Mouse (Mus musculus): Measurements from ENCODE around the gene Adgrg3. TPM values are rescaled to one million over a fixed set of nuclear protein-coding genes. Genes with fewer than 3 reads are reported as not detected.
"Not testable (repeated sequence)": the region's sequence is repeated elsewhere in the genome, so short reads cannot be mapped to it uniquely, and the experiment has no call there.

Gene Adgrg3
- polyA plus RNA-seq, 1 experiment, result not detected

DNA sequence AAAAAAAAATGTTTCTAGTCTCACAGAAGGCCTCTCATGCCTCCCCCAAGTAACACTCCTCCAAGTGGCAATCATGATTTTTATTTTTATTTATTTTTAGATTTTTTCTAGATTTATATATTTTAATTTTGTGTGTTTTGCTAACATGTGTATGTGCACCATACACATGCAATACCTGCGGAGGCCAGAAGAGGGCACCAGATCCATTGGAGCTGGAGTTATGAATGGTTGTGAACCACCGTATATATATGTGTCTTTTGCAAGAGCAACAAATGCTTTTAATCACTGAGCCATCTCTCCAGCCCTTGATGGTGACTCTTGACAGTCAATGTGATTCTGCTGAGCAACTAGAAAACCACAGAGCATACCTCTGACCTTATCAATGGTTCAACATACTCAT lies 7.9 kb downstream of the Adgrg3 start:
- no peak overlapping the region for H3K27ac ChIP-seq (ENCODE audit: insufficient read depth, low read depth, low read length)
- H3K4me3 ChIP-seq (ENCODE audit: insufficient read depth, low read depth, low read length), result no peak overlapping the region
- no peaks in the 10 kb centered on the region for H3K4me1 ChIP-seq (ENCODE audit: control insufficient read depth, insufficient read depth, low read length)
- 50% methylated on average over 2 of the region's 2 CpGs for WGBS
- TF ChIP-seq CTCF (IDR thresholded peaks at IDR 0.05; ENCODE audit: insufficient read depth, low read depth, low read length) (no peak), POLR2A (IDR thresholded peaks at IDR 0.05; ENCODE audit: insufficient read depth, low read depth, low read length) (no peak)

DNA sequence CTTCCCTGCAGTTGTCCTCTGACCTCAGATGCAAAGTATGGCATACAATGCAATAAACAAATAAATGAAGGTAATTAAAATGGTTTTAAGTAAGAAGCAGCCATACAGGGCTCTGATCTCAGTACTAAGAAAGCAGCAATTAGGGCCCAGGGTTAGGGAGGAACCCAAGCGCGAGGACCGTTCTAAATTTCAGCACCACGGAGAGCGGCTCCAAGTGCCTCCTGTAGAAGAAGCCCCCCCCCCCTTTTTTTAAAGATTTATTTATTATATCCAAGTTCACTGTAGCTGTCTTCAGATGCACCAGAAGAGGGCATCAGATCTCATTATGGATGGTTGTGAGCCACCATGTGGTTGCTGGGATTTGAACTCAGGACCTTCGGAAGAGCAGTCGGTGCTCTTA lies 10.9 kb downstream of the Adgrg3 start:
- WGBS, result 65% methylated on average over 7 of the region's 7 CpGs
- H3K4me1 ChIP-seq (ENCODE audit: control insufficient read depth, insufficient read depth, low read length); H3K27ac ChIP-seq (ENCODE audit: insufficient read depth, low read depth, low read length); H3K4me3 ChIP-seq (ENCODE audit: insufficient read depth, low read depth, low read length): not testable (repeated sequence)

DNA sequence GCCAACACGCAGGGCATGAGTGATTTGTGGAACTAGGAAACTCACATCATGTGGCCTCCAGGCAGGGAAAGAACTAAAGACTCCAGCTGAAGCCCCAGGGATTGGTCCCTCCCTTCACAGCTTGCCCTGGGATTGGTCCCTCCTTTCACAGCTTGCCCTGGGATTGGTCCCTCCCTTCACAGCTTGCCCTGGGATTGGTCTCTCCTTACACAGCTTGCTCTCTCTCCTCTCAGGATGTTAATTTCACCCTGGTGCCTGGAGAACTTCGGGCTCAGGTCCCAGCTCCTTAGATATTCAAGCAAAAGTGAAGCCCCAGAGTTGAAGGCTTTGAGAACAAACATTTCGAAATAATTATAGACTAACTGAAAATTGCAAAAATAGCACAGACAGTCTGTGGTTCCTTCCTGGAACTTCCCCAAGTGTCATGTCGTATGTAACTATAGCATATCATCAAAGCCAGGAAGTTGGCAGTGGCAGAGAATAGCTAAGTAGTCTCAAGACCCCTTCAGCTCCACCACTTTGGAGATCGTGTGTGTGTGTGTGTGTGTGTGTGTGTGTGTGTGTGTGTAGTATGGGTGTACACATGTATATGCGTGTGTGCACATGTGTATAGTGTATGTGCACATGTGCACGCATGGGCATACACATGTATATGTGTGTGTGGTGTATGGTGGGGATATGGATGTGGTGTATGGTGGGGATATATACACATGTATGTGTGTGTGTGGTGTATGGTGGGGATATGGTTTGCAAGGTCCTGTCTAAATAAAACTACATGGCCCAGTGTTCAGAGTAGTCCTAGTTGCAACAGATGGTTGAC lies 19.8 kb downstream of the Adgrg3 start:
- H3K27ac ChIP-seq (ENCODE audit: insufficient read depth, low read depth, low read length), result peak overlapping the region; percentile 70
- TF ChIP-seq POLR2A (IDR thresholded peaks at IDR 0.05; ENCODE audit: insufficient read depth, low read depth, low read length) (no peak), CTCF (IDR thresholded peaks at IDR 0.05; ENCODE audit: insufficient read depth, low read depth, low read length) (no peak)

DNA sequence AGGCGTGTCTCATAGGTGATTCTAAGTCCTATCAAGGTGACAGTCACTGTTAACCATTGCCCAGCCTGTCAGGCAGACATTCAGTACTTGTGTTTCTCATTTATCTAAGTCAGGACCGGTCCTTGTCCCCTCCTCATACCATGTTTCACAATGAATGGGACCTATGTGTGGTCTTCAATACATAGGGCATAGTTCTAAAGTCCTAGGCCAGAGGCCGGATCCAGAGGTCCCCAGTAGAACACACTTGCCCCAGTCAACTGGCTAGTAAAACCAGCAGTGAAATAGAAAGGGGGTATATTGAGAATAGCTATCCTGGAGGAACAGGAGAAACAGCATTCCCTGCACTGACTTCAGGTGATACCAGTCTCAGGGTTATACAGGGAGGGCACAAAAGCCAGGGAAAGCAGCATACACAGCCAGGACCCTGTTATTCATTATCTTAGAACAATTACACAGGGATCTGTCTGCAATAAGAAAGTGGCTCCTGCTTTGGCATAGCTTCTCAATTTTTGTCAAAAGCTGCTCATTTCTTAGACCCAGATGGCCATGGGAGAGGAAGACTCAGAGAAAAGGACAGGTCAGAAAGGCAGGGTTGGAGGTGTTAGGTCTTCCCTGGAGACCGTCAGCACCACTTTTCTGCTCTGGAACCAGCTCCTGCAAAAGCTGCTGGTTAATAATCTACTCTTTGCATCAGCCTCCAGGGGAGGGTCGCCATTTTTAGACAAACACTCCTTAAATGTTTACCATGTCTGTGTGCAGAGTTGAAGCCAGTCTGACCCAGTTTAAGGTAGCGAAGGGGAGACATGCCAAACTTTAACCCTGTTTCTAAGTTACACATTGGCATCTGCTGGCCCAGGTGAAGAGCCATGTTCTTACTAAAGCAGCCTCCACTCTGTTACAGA lies 24.6 kb downstream of the Adgrg3 start:
- Histone ChIP-seq H3K4me1 (ENCODE audit: control insufficient read depth, insufficient read depth, low read length) (peaks cover 8% of the 10 kb centered on the region), H3K27ac (ENCODE audit: insufficient read depth, low read depth, low read length) (no peak overlapping the region), H3K4me3 (ENCODE audit: insufficient read depth, low read depth, low read length) (no peak overlapping the region)
- WGBS, result 78% methylated on average over 6 of the region's 6 CpGs
- TF ChIP-seq POLR2A (IDR thresholded peaks at IDR 0.05; ENCODE audit: insufficient read depth, low read depth, low read length) (no peak), CTCF (IDR thresholded peaks at IDR 0.05; ENCODE audit: insufficient read depth, low read depth, low read length) (no peak)

More for the DNA sequence above, 19.8 kb downstream of the Adgrg3 start:
- Histone ChIP-seq H3K4me3 (ENCODE audit: insufficient read depth, low read depth, low read length) (no peak overlapping the region), H3K4me1 (ENCODE audit: control insufficient read depth, insufficient read depth, low read length) (peaks cover 16% of the 10 kb centered on the region)
- WGBS, result 22% methylated on average over 7 of the region's 7 CpGs

GRCm38 (mm10) chr8:95044811-95045210 lies 27.3 kb downstream of the Adgrg3 start:
- TF ChIP-seq CTCF (IDR thresholded peaks at IDR 0.05; ENCODE audit: insufficient read depth, low read depth, low read length), result no peak
- no peak for TF ChIP-seq POLR2A (IDR thresholded peaks at IDR 0.05; ENCODE audit: insufficient read depth, low read depth, low read length)
- 35% methylated on average over 4 of the region's 4 CpGs for WGBS
- H3K4me3 ChIP-seq (ENCODE audit: insufficient read depth, low read depth, low read length), result no peak overlapping the region
- peaks cover 8% of the 10 kb centered on the region for H3K4me1 ChIP-seq (ENCODE audit: control insufficient read depth, insufficient read depth, low read length)
- H3K27ac ChIP-seq (ENCODE audit: insufficient read depth, low read depth, low read length), result no peak overlapping the region

DNA sequence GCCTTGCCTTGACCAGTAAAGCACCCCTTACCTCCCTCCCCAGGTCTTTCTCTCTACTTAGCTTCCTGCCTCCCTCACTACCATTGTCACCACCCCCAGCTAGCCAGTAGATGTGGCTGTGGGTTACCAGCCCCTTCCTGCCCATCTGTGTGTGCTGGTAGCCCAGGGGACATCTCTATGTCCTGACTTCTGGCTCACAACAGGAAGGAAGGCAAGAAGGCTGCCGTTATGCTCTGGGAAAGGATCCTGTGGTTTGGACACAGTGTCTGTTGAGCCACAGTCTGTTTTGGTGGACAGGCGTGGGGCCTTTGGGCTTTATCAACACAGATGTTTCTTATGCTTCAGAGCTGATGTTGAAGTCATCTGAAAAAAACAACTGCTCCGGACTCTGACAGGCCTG lies 29.5 kb downstream of the Adgrg3 start:
- WGBS, result 92% methylated on average over 3 of the region's 3 CpGs
- TF ChIP-seq POLR2A (IDR thresholded peaks at IDR 0.05; ENCODE audit: insufficient read depth, low read depth, low read length) (no peak), CTCF (IDR thresholded peaks at IDR 0.05; ENCODE audit: insufficient read depth, low read depth, low read length) (no peak)
- Histone ChIP-seq H3K27ac (ENCODE audit: insufficient read depth, low read depth, low read length) (no peak overlapping the region), H3K4me3 (ENCODE audit: insufficient read depth, low read depth, low read length) (no peak overlapping the region), H3K4me1 (ENCODE audit: control insufficient read depth, insufficient read depth, low read length) (peaks cover 8% of the 10 kb centered on the region)

DNA sequence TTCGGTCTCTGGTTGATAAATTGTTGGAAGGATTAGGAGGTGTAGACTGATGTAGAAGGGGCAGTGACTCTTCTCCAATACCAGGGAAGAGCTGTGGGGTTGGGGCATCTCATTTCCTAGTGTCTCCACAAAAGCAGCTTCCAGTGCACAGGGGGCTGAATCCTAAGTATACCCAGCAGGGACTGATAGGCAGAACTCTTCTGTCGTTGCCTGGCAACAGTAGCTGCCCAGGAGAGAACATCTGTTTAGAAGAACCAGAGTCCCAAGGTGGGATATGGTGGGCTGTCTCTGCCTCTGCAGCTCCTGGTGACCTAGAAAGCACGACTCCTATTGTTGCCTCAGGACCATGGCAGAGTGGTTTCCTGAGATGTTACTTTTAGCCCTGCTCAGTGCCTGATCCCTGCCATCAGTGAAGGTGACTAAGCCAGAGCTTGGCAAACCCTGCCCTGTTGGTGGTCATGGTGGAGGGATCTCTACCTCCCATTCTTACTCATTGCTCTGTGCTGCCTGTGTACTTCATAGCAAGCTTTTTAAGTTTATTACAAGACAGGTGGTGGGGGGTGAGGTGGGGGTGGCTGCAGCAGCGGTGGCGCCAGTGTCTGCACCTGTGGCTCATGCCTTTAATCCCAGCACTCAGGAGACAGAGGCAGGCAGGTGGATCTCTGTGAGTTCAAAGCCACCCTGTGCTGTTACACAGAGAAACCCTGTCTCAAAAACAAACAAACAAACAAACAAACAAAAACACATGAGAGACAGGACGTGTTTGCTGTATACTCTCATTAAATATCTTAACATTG lies 30.6 kb downstream of the Adgrg3 start:
- 75% methylated on average over 6 of the region's 6 CpGs for WGBS
- H3K27ac ChIP-seq (ENCODE audit: insufficient read depth, low read depth, low read length), result no peak overlapping the region
- no peak overlapping the region for H3K4me3 ChIP-seq (ENCODE audit: insufficient read depth, low read depth, low read length)
- TF ChIP-seq CTCF (IDR thresholded peaks at IDR 0.05; ENCODE audit: insufficient read depth, low read depth, low read length) (no peak), POLR2A (IDR thresholded peaks at IDR 0.05; ENCODE audit: insufficient read depth, low read depth, low read length) (no peak)
- peaks cover 8% of the 10 kb centered on the region for H3K4me1 ChIP-seq (ENCODE audit: control insufficient read depth, insufficient read depth, low read length)

DNA sequence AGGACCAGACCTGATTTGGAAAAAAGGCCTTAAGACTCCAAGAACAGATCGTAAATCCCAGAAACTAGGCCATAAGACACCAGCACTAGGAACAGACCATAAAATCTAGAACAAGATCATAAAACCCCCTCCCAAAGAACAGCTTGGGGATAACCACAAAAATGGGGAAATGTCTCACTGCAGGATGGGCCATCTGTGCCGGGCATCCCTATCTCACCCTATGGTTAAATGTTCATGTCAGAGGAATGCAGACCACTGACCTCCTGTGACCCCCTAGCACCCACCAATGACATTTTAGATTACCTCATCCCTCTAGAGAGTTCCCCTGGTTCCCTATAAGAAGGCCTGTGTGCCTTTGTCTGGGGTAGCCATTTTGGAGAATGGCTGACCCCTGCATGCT lies 32.1 kb downstream of the Adgrg3 start:
- WGBS, result 90% methylated on average over 2 of the region's 2 CpGs
- no peak overlapping the region for H3K4me3 ChIP-seq (ENCODE audit: insufficient read depth, low read depth, low read length)
- TF ChIP-seq CTCF (IDR thresholded peaks at IDR 0.05; ENCODE audit: insufficient read depth, low read depth, low read length) (no peak), POLR2A (IDR thresholded peaks at IDR 0.05; ENCODE audit: insufficient read depth, low read depth, low read length) (no peak)
- peaks cover 4% of the 10 kb centered on the region for H3K4me1 ChIP-seq (ENCODE audit: control insufficient read depth, insufficient read depth, low read length)
- H3K27ac ChIP-seq (ENCODE audit: insufficient read depth, low read depth, low read length), result no peak overlapping the region

All from olfactory bulb, adult 2 months (tissue).